Mouse (Mus musculus) thymus, adult 18-20 months (tissue): ENCODE results near the gene Tmem88b.
"Not testable (repeated sequence)": the region's sequence is repeated elsewhere in the genome, so short reads cannot be mapped to it uniquely, and the experiment has no call there.

Source experiments
- DNase-seq, 2 experiments: peaks; one replicate each; pipeline ENCODE4 v3.0.0; 2022; ENCODE audit warnings: mixed read lengths in 2 of 2

Gene Tmem88b

GRCm38 (mm10) chr4:155785819-155786218, at the start of gene Tmem88b:
Tmem88b (minus strand) TSS chr4:155785874.
- DNase-seq = no peak

- peak in 1 of 2 experiments; percentile 48 for DNase-seq
These were observed 48.2 kb upstream of the Tmem88b start for GRCm38 (mm10) chr4:155833836-155834235.

GRCm38 (mm10) chr4:155833234-155833633, 47.6 kb upstream of the Tmem88b start:
- DNase-seq = no peak

- no peak for DNase-seq
These were observed 46.6 kb upstream of the Tmem88b start for GRCm38 (mm10) chr4:155832321-155832720.

GRCm38 (mm10) chr4:155831831-155832230, 46.2 kb upstream of the Tmem88b start:
- DNase-seq = no peak

- peak; percentile 88 to 92 for DNase-seq
These were observed 45.6 kb upstream of the Tmem88b start, which contains the start of gene Aurkaip1 for GRCm38 (mm10) chr4:155831205-155831766. Aurkaip1 (plus strand) TSS chr4:155831272.

GRCm38 (mm10) chr4:155830596-155830995, 44.9 kb upstream of the Tmem88b start:
- DNase-seq = no peak

GRCm38 (mm10) chr4:155829866-155830265, 44.2 kb upstream of the Tmem88b start:
- no peak for DNase-seq

GRCm38 (mm10) chr4:155823443-155823842, 37.8 kb upstream of the Tmem88b start:
- DNase-seq = no peak

- no peak for DNase-seq
These were observed 35.4 kb upstream of the Tmem88b start for GRCm38 (mm10) chr4:155821025-155821424.

- DNase-seq = no peak
These were observed 31.9 kb upstream of the Tmem88b start for GRCm38 (mm10) chr4:155817533-155817932.

- no peak for DNase-seq
These were observed 27.0 kb upstream of the Tmem88b start for GRCm38 (mm10) chr4:155812665-155813181.

- peak; percentile 92 to 94 for DNase-seq
These were observed 26.4 kb upstream of the Tmem88b start, which contains the start of gene Ccnl2 for GRCm38 (mm10) chr4:155811929-155812664. Ccnl2 (plus strand) TSS chr4:155812489.

- no peak for DNase-seq
These were observed 22.2 kb upstream of the Tmem88b start for GRCm38 (mm10) chr4:155807841-155808240.

GRCm38 (mm10) chr4:155803340-155804041, 17.8 kb upstream of the Tmem88b start:
- peak; percentile 89 to 92 for DNase-seq

- DNase-seq = no peak
These were observed 17.2 kb upstream of the Tmem88b start, which contains the start of gene Mrpl20 for GRCm38 (mm10) chr4:155802741-155803339. Mrpl20 (plus strand) TSS chr4:155802878.

GRCm38 (mm10) chr4:155802075-155802474, 16.4 kb upstream of the Tmem88b start:
- DNase-seq = no peak

- no peak for DNase-seq
These were observed 8.1 kb upstream of the Tmem88b start for GRCm38 (mm10) chr4:155793730-155794129.

GRCm38 (mm10) chr4:155791240-155791933, 5.7 kb upstream of the Tmem88b start:
- no peak for DNase-seq

GRCm38 (mm10) chr4:155790650-155791161, 5.0 kb upstream of the Tmem88b start:
- no peak for DNase-seq

GRCm38 (mm10) chr4:155790021-155790489, 4.4 kb upstream of the Tmem88b start, which contains the start of gene Ankrd65:
Ankrd65 (plus strand) TSS chr4:155790439.
- DNase-seq = no peak

- not testable (repeated sequence) for DNase-seq
These were observed 3.2 kb upstream of the Tmem88b start for GRCm38 (mm10) chr4:155788833-155789232.
